Mouse (Mus musculus) brown adipose tissue, adult 24 weeks (tissue): Measurements from ENCODE around the gene Osbp. TPM values are rescaled to one million over a fixed set of nuclear protein-coding genes. Genes with fewer than 3 reads are reported as not detected.

Experiments used
- H3K27ac ChIP-seq: fragments of 200-500 bp; replicated peaks from 2 replicates; pipeline ENCODE4 v1.5.1; 2012; ENCODE audit warnings: low read depth, mild to moderate bottlenecking, low read length
- H3K4me1 ChIP-seq: fragments of 200-500 bp; 2 replicates; pipeline ENCODE4 v1.6.1; 2012; ENCODE audit warnings: low read length, mixed read lengths; ENCODE audit not compliant: control insufficient read depth, insufficient read depth, insufficient read length
- H3K4me3 ChIP-seq: fragments of 200-500 bp; 2 replicates; pipeline ENCODE4 v1.5.1; 2012; ENCODE audit warnings: low read depth, mild to moderate bottlenecking, low read length, moderate library complexity; ENCODE audit not compliant: insufficient read depth
- polyA plus RNA-seq: library from polyadenylated mRNA; stranded (reverse); fragments of >200 nt; gene quantifications from 2 replicates; pipeline ENCODE4 v1.2.4, GENCODE M21; 2012; ENCODE audit not compliant: missing spikeins, insufficient read depth, insufficient read length

Gene Osbp
- polyA plus RNA-seq, 1 experiment: 31.0 TPM

GRCm38 (mm10) chr19:12002125-12002524 is 36.4 kb downstream of the Osbp start:
- H3K4me1 ChIP-seq: peaks cover 5% of the 10 kb centered on the region; the same call in 1 of the 2 replicates
- H3K27ac ChIP-seq: no peak overlapping the region
- H3K4me3 ChIP-seq: no peak overlapping the region

DNA sequence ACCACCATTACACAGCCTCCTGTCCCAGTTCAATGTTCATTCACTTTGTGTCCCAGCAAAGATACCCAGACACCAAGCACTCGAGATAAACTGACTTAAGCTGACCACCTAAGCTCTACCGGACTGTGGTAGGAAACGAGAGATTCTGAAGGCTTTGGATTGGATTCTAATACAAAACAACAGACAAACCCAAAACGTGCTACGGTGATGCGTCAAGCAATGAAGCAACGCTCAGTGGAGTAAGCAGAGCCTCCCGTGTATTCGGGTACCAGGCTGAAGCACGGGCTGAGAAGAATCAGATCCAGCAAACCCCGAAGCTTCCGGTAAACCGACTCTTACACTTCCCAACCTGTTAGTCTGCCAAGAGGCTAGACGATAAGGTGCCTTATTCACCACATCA is 37.0 kb downstream of the Osbp start:
- no peak overlapping the region for H3K27ac ChIP-seq
- H3K4me1 ChIP-seq: peaks cover 5% of the 10 kb centered on the region; the same call in 1 of the 2 replicates
- H3K4me3 ChIP-seq: no peak overlapping the region

GRCm38 (mm10) chr19:12003568-12003967 is 37.8 kb downstream of the Osbp start:
- H3K4me1 ChIP-seq: peaks cover 5% of the 10 kb centered on the region; the same call in 1 of the 2 replicates
- H3K4me3 ChIP-seq: no peak overlapping the region
- H3K27ac ChIP-seq: no peak overlapping the region

- Histone ChIP-seq H3K27ac (no peak overlapping the region), H3K4me1 (peaks cover 5% of the 10 kb centered on the region; the same call in 1 of the 2 replicates), H3K4me3 (peak overlapping the region; percentile 34)
Measured at GRCm38 (mm10) chr19:12004216-12005008, 38.7 kb downstream of the Osbp start.

- Histone ChIP-seq H3K27ac (peak overlapping the region; percentile 80), H3K4me3 (peak overlapping the region; percentile 98), H3K4me1 (peaks cover 5% of the 10 kb centered on the region; the same call in 1 of the 2 replicates)
Measured at GRCm38 (mm10) chr19:12005376-12006360, 39.9 kb downstream of the Osbp start.

- peaks cover 5% of the 10 kb centered on the region; the same call in 1 of the 2 replicates for H3K4me1 ChIP-seq
- H3K27ac ChIP-seq: no peak overlapping the region
- H3K4me3 ChIP-seq: peak overlapping the region; percentile 98
Measured at GRCm38 (mm10) chr19:12006361-12006947, 40.7 kb downstream of the Osbp start.

DNA sequence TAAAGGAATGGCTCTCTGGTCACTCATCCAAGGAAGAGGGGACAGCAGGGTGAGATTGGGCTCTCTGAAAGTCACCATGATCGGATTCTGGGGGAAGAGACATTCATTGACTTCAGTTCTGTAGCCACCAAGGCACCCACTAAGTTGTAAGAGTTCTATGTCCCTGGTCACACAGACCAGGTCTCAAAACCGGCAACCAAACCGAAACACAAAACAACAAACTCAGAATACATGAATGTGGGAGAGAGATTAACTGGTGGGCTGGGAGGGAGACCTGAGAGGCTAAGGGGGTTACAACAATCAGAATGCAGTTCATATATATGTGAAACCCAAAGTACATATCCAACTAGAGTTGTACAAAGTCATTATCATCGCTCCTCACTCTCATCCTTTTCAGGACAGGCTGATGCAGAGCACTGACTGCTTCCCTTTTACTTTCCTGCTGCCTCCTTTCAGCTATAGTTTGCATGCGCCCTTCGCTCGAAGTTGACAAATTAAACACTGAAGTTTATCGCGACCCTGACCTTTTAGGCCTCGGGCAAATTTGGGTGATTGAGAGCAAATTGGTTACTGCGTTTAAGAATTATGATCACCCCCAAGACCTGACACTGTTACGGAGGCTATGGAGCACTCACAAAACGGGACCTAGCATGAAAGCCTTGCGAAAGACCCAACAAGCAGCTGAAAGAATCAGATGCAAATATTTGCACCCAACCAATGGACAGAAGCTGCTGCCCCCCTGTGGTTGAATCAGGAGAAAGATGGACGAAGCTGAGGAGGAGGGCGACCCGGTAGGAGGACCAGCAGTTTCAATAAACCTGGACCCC is 41.6 kb downstream of the Osbp start:
- Histone ChIP-seq H3K27ac (no peak overlapping the region), H3K4me3 (0 out of 2 replicates have a peak overlapping the region, but pooled peaks have one; percentile 24), H3K4me1 (peaks cover 5% of the 10 kb centered on the region; the same call in 1 of the 2 replicates)

DNA sequence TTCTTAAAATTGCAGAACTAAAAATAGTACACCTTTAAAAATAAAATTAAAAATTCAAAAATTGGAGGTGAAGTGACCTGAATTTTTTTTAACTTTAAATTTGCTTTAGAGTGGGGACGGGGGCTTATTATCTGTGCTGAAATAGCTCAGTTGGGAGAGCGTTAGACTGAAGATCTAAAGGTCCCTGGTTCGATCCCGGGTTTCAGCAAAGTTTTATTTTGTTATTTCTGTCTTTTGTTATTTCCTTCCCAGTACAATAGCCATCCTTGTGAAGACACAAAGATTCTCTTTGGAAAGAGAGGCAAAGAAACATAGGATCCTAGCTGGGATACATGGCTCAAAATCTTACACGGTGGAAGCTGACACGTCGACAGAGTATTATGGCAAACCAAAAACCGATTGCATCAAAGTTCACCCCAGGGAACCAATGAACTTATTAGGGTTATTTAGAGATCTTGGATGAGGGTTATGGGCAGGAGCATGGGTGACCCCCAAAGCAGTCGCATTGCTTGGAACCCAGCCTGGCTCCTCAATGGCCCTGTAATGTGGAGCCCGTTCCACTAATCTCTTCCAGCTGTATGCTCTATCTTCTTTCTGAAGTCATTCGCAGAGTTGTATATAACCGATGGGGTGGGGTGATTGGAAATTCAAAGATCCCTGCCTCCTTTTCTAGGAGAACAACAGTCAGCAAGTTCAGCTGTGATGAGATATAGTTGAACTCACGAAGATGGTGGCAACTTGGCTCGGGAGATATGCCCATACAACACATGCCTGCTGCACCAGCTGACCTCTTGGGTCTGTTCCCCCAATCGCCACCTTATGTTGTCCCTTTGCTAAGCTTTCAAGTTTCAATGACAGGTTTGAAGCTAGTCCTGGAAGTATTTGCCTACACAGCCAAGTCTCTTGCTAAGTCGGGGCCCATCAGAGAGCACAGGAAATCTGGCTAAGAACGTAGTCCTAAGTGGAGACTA is 43.0 kb downstream of the Osbp start:
- H3K27ac ChIP-seq: no peak overlapping the region

GRCm38 (mm10) chr19:12009501-12010280 is 44.0 kb downstream of the Osbp start:
- H3K4me3 ChIP-seq: peak overlapping the region; percentile 75
- peak overlapping the region; percentile 45 for H3K27ac ChIP-seq
- peaks cover under 1% of the 10 kb centered on the region; the same call in 1 of the 2 replicates for H3K4me1 ChIP-seq

More for the DNA sequence above, 43.0 kb downstream of the Osbp start:
- Histone ChIP-seq H3K4me1 (peaks cover 5% of the 10 kb centered on the region; the same call in 1 of the 2 replicates), H3K4me3 (no peak overlapping the region)

DNA sequence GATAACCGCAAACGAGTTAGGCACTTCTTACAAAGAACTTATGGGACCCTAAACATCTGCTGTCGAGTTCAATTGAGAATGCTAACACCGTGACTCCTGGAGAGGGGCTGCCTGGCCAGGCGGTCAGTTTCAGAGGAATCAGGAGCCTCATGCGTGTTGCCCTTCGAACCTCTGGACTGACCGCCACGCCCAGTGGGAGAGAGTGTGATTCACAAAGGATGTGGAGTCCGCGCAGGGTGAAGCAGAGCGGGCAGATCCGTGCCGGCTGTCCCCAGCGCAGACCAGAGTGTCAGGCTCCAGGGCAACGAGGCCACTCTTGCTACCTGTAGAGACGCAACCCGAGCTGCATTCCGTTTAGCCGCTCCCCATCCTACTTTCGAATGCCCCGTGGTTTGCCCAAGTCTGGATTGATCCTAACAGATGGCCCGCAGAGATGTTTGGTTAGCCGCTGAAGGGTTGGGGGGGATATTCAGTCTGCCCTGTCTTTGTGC is 44.6 kb downstream of the Osbp start:
- no peaks in the 10 kb centered on the region for H3K4me1 ChIP-seq
- peak overlapping the region; percentile 45 for H3K27ac ChIP-seq
- peak overlapping the region; percentile 75 for H3K4me3 ChIP-seq

DNA sequence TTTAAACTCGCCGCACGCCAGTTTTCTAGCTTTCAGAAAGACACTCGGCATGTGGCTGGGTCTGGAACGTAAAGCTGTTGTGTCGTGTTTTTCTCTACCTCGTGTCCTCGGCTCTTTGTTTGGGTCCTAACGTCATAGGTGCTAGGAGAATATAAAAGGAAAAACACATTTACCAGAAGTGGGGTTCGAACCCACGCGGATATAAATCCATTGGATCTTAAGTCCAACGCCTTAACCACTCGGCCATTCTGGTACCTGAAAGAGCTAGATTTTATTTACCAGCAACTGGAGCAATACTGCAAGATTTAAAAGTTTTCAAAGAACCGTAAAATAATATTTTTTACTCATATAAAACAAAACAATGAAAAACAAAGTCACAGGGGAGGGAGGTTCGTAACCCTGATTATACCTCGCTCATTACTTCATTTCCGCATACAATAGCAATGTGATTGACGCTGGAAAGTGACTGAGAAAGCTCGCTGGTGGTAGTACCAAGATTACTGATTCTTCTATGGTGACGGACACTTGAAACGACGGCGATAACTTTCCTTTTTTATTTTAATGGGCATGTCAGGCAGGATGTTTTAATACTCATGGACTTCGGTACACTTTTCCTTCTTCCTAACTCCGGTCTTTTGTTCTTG is 45.3 kb downstream of the Osbp start:
- H3K4me3 ChIP-seq: peak overlapping the region; percentile 75
- H3K27ac ChIP-seq: no peak overlapping the region
- H3K4me1 ChIP-seq: no peaks in the 10 kb centered on the region
